Mouse (Mus musculus) hindbrain, embryonic 10.5 days (tissue): ENCODE results near the gene Olfr577. TPM values are rescaled to one million over a fixed set of nuclear protein-coding genes. Genes with fewer than 3 reads are reported as not detected.

Source experiments
- polyA plus RNA-seq: library from polyadenylated mRNA; unstranded; fragments of >200 nt; fragmentation: Nextera tagmentation; extraction: Ambion mirVana; gene quantifications from 2 replicates; pipeline ENCODE4 v1.2.1, GENCODE M21; 2016

The Olfr577 gene
- polyA plus RNA-seq, 1 experiment from 2014 or later = not detected

Other genes starting within 250 kb of the Olfr577 start
- not detected in 2 replicates for gene Olfr559, start 248.5 kb downstream of the Olfr577 start, polyA plus RNA-seq
- gene Olfr560, start 216.6 kb downstream of the Olfr577 start, polyA plus RNA-seq = not detected in 2 replicates
- 0.07 TPM in 1 of 2 replicates, not detected in the other for gene Olfr78, start 216.5 kb downstream of the Olfr577 start, polyA plus RNA-seq
- gene Olfr561, start 204.7 kb downstream of the Olfr577 start, polyA plus RNA-seq = 0.24 TPM in 1 of 2 replicates, not detected in the other
- gene Olfr564, start 172.5 kb downstream of the Olfr577 start, polyA plus RNA-seq = not detected in 2 replicates
- not detected in 2 replicates for gene Olfr566, start 117.2 kb downstream of the Olfr577 start, polyA plus RNA-seq
- not detected in 2 replicates for gene Olfr568, start 98.8 kb downstream of the Olfr577 start, polyA plus RNA-seq
- gene Olfr569, start 85.1 kb downstream of the Olfr577 start, polyA plus RNA-seq = not detected in 2 replicates
- not detected in 2 replicates for gene Olfr570, start 81.4 kb downstream of the Olfr577 start, polyA plus RNA-seq
- gene Olfr571, start 58.4 kb downstream of the Olfr577 start, polyA plus RNA-seq = 0.03 TPM in 1 of 2 replicates, not detected in the other
- not detected in 2 replicates for gene Olfr572, start 51.5 kb downstream of the Olfr577 start, polyA plus RNA-seq
- gene Olfr573-ps1, start 33.4 kb downstream of the Olfr577 start, polyA plus RNA-seq = not detected in 2 replicates
- not detected in 2 replicates for gene Olfr574, start 27.5 kb downstream of the Olfr577 start, polyA plus RNA-seq
- not detected in 2 replicates for gene Olfr575, start 17.2 kb downstream of the Olfr577 start, polyA plus RNA-seq
- not detected in 2 replicates for gene Olfr576, start 13.3 kb downstream of the Olfr577 start, polyA plus RNA-seq
- gene Olfr578, start 13.4 kb upstream of the Olfr577 start, polyA plus RNA-seq = not detected in 2 replicates
- not detected in 2 replicates for gene Olfr582, start 62.1 kb upstream of the Olfr577 start, polyA plus RNA-seq
- not detected in 2 replicates for gene Olfr583, start 75.4 kb upstream of the Olfr577 start, polyA plus RNA-seq
- not detected in 2 replicates for gene Olfr584, start 105.9 kb upstream of the Olfr577 start, polyA plus RNA-seq
- not detected in 2 replicates for gene Olfr585, start 121.8 kb upstream of the Olfr577 start, polyA plus RNA-seq
- not detected in 2 replicates for gene Olfr586, start 149.7 kb upstream of the Olfr577 start, polyA plus RNA-seq
- not detected in 2 replicates for gene Olfr588-ps1, start 164.9 kb upstream of the Olfr577 start, polyA plus RNA-seq
- gene Olfr589, start 180.4 kb upstream of the Olfr577 start, polyA plus RNA-seq = not detected in 2 replicates
- gene Olfr591, start 202.4 kb upstream of the Olfr577 start, polyA plus RNA-seq = not detected in 2 replicates
- not detected in 2 replicates for gene Olfr592, start 208.9 kb upstream of the Olfr577 start, polyA plus RNA-seq
- gene Olfr593, start 235.9 kb upstream of the Olfr577 start, polyA plus RNA-seq = not detected in 2 replicates
- gene Olfr594, start 241.1 kb upstream of the Olfr577 start, polyA plus RNA-seq = not detected in 2 replicates